Mouse (Mus musculus) spleen, adult 2 months (tissue): ENCODE results near the gene Eif5a.

ENCODE experiments used
- CTCF ChIP-seq: fragments of 200-500 bp; IDR thresholded peaks from 2 replicates; pipeline ENCODE4 v1.5.1; 2011; ENCODE audit warnings: mild to moderate bottlenecking, inconsistent platforms; ENCODE audit not compliant: insufficient read depth, insufficient read length, insufficient replicate concordance; ENCODE audit errors: extremely low read depth
- POLR2A ChIP-seq: fragments of 200-500 bp; IDR thresholded peaks from 2 replicates; pipeline ENCODE4 v1.6.1; 2011; ENCODE audit warnings: low read depth, low read length, inconsistent platforms

DNA sequence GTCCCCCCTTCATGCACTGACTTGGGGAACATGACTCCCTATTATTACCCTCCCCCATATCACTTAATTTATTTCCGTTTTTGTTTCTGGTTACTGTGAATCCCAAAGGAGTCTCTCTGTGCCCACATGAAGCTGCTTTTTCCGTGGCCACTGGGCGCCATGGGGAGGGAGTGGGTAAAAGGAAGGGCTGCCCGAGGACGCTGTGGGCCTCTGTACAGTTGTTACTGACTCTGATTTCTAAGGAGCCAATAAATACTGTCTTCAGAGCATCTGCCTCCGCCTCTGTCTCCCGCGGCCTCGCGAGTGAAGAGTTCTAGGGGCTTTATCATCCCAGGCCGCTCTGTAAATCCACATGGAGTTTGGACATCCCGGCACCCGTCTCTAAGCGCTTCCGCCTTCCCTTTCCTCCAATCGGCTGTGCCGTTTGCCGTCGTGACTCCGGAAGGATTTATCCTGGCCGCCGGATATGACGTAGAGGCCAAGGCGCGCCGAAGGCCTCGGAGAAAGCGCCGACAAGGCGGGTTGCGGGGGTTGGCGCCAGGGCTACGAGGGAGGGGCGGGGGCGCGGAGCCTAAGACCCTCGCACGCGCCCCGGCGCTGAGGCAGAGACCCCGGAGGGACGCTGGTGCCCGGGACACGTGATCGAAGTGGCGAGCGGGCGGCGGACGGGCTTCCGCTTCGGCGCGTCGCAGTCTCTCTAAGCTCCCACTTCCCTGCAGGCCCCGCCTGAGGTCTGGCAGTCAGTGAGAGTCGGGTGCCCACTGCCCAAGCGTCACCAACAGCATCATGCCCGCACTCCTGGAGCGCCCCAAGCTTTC is 8.0 kb downstream of the Eif5a start, which contains the start of gene Gps2:
- TF ChIP-seq CTCF (no peak), POLR2A (peak; percentile 39)
